Mouse (Mus musculus) naive thymus-derived CD4-positive, alpha-beta T cell, adult 2 months (primary cell): ENCODE results near the gene Camta1.
A peak's percentile ranks its signal among the peaks of the same experiment; 100 is the strongest.

ENCODE experiments used
- DNase-seq: peaks from one replicate; pipeline ENCODE4 v3.0.0-alpha.2; 2011; ENCODE audit warnings: low read depth

Camta1 gene

GRCm38 (mm10) chr4:151114574-151114973 is 747.1 kb downstream of the Camta1 start:
- DNase-seq, result no peak

GRCm38 (mm10) chr4:151111226-151111625 is 750.5 kb downstream of the Camta1 start:
- no peak for DNase-seq

- DNase-seq, result no peak
Observed at GRCm38 (mm10) chr4:151108834-151109241, 752.8 kb downstream of the Camta1 start.

- peak; percentile 50 for DNase-seq
Observed at GRCm38 (mm10) chr4:151108028-151108771, 753.5 kb downstream of the Camta1 start.

- no peak for DNase-seq
Observed at GRCm38 (mm10) chr4:151107131-151108001, 754.3 kb downstream of the Camta1 start.

GRCm38 (mm10) chr4:151106468-151106867 is 755.2 kb downstream of the Camta1 start:
- DNase-seq, result no peak

GRCm38 (mm10) chr4:151105886-151106285 is 755.8 kb downstream of the Camta1 start:
- DNase-seq, result no peak

- no peak for DNase-seq
Observed at GRCm38 (mm10) chr4:151104147-151104546, 757.5 kb downstream of the Camta1 start.

- no peak for DNase-seq
Observed at GRCm38 (mm10) chr4:151103646-151104045, 758.0 kb downstream of the Camta1 start.

GRCm38 (mm10) chr4:151097104-151097438 is 764.6 kb downstream of the Camta1 start:
- DNase-seq, result no peak

GRCm38 (mm10) chr4:151096334-151097103 is 765.2 kb downstream of the Camta1 start:
- no peak for DNase-seq

- DNase-seq, result peak; percentile 29
Observed at GRCm38 (mm10) chr4:151095207-151095606, 766.5 kb downstream of the Camta1 start.

- DNase-seq, result no peak
Observed at GRCm38 (mm10) chr4:151089270-151089669, 772.4 kb downstream of the Camta1 start, which contains the start of gene Gm13090. TSS of gene Gm13090 (plus strand) at chr4:151089570.

GRCm38 (mm10) chr4:151088819-151089218 is 772.9 kb downstream of the Camta1 start:
- no peak for DNase-seq

- no peak for DNase-seq
Observed at GRCm38 (mm10) chr4:151087358-151087757, 774.3 kb downstream of the Camta1 start.

- DNase-seq, result no peak
Observed at GRCm38 (mm10) chr4:151083027-151083426, 778.6 kb downstream of the Camta1 start.

GRCm38 (mm10) chr4:151081977-151082376 is 779.7 kb downstream of the Camta1 start:
- DNase-seq, result no peak

- no peak for DNase-seq
Observed at GRCm38 (mm10) chr4:151081355-151081754, 780.3 kb downstream of the Camta1 start.

- no peak for DNase-seq
Observed at GRCm38 (mm10) chr4:151074817-151075216, 786.9 kb downstream of the Camta1 start.

GRCm38 (mm10) chr4:151073108-151073744 is 788.5 kb downstream of the Camta1 start:
- peak; percentile 71 for DNase-seq

- no peak for DNase-seq
Observed at GRCm38 (mm10) chr4:151070962-151071361, 790.7 kb downstream of the Camta1 start.

- DNase-seq, result no peak
Observed at GRCm38 (mm10) chr4:151068751-151069150, 792.9 kb downstream of the Camta1 start.
